Mouse (Mus musculus) embryonic fibroblast, embryonic 13.5 days (primary cell): Measurements from ENCODE around the gene Rnase13. TPM values are rescaled to one million over a fixed set of nuclear protein-coding genes. Genes with fewer than 3 reads are reported as not detected.

Source experiments
- H3K27ac ChIP-seq: 2 replicates; pipeline ENCODE4 v1.5.1; 2012; ENCODE audit warnings: low read length, control low read depth, inconsistent platforms; ENCODE audit not compliant: insufficient read depth
- H3K4me1 ChIP-seq: 2 replicates; pipeline ENCODE4 v1.6.1; 2011; ENCODE audit warnings: low read length; ENCODE audit not compliant: control insufficient read depth, insufficient read depth
- H3K4me3 ChIP-seq: 2 replicates; pipeline ENCODE4 v1.5.1; 2011; ENCODE audit warnings: mild to moderate bottlenecking, control low read depth, low read length; ENCODE audit not compliant: insufficient read depth
- CTCF ChIP-seq: IDR thresholded peaks from 2 replicates; pipeline ENCODE4 v1.5.1; 2011; ENCODE audit warnings: mild to moderate bottlenecking, control low read depth, low read length, moderate library complexity, borderline replicate concordance; ENCODE audit not compliant: insufficient read depth
- POLR2A ChIP-seq: IDR thresholded peaks from 2 replicates; pipeline ENCODE4 v1.6.1; 2011; ENCODE audit warnings: low read depth, mild to moderate bottlenecking, control low read depth, low read length, moderate library complexity
- polyA plus RNA-seq: library from polyadenylated mRNA; stranded (reverse); fragments of >200 nt; gene quantifications from 2 replicates; pipeline ENCODE4 v1.2.4, GENCODE M21; 2011; ENCODE audit warnings: low read depth; ENCODE audit not compliant: missing spikeins, insufficient read length

The Rnase13 gene
- polyA plus RNA-seq: not detected in 2 replicates

GRCm38 (mm10) chr14:51922571-51922865 lies at the start of gene Rnase13:
Gene Rnase13 (minus strand): TSS chr14:51922773.
- H3K27ac ChIP-seq: no peak within 1 kb of the TSS
- H3K4me1 ChIP-seq: no peaks in the 10 kb centered on the region
- H3K4me3 ChIP-seq: no peak within 1 kb of the TSS
- TF ChIP-seq CTCF (no peak), POLR2A (no peak)

- TF ChIP-seq CTCF (no peak), POLR2A (no peak)
- H3K4me3 ChIP-seq: no peak overlapping the region
- H3K4me1 ChIP-seq: no peaks in the 10 kb centered on the region
- no peak overlapping the region for H3K27ac ChIP-seq
These were observed 44.8 kb upstream of the Rnase13 start for GRCm38 (mm10) chr14:51967400-51967799.

GRCm38 (mm10) chr14:51960316-51960715 lies 37.7 kb upstream of the Rnase13 start:
- Histone ChIP-seq H3K4me3 (no peak overlapping the region), H3K27ac (peak overlapping the region; percentile 89), H3K4me1 (peaks cover 7% of the 10 kb centered on the region)
- no peak for TF ChIP-seq POLR2A

GRCm38 (mm10) chr14:51943336-51943735 lies 20.8 kb upstream of the Rnase13 start:
- no peak overlapping the region for H3K4me3 ChIP-seq
- peaks cover 4% of the 10 kb centered on the region for H3K4me1 ChIP-seq
- H3K27ac ChIP-seq: no peak overlapping the region
- TF ChIP-seq CTCF: no peak
- no peak for TF ChIP-seq POLR2A

- Histone ChIP-seq H3K4me1 (peaks cover 4% of the 10 kb centered on the region), H3K4me3 (no peak overlapping the region), H3K27ac (no peak overlapping the region)
- TF ChIP-seq POLR2A (no peak), CTCF (no peak)
These were observed 19.7 kb upstream of the Rnase13 start for GRCm38 (mm10) chr14:51942236-51942635.

GRCm38 (mm10) chr14:51941577-51941976 lies 19.0 kb upstream of the Rnase13 start:
- Histone ChIP-seq H3K27ac (no peak overlapping the region), H3K4me1 (peaks cover 4% of the 10 kb centered on the region), H3K4me3 (no peak overlapping the region)
- TF ChIP-seq POLR2A: no peak
- TF ChIP-seq CTCF: no peak

- TF ChIP-seq CTCF (no peak), POLR2A (no peak)
- no peak overlapping the region for H3K27ac ChIP-seq
- H3K4me1 ChIP-seq: peaks cover 4% of the 10 kb centered on the region
- no peak overlapping the region for H3K4me3 ChIP-seq
These were observed 18.5 kb upstream of the Rnase13 start for GRCm38 (mm10) chr14:51940944-51941560.

GRCm38 (mm10) chr14:51939005-51939404 lies 16.4 kb upstream of the Rnase13 start:
- no peak overlapping the region for H3K27ac ChIP-seq
- TF ChIP-seq POLR2A: no peak
- TF ChIP-seq CTCF: no peak
- no peak overlapping the region for H3K4me3 ChIP-seq
- peaks cover 4% of the 10 kb centered on the region for H3K4me1 ChIP-seq

GRCm38 (mm10) chr14:51932092-51933020 lies 9.8 kb upstream of the Rnase13 start:
- H3K4me1 ChIP-seq: peaks cover 7% of the 10 kb centered on the region
- H3K4me3 ChIP-seq: no peak overlapping the region
- peak overlapping the region; percentile 38 for H3K27ac ChIP-seq
- TF ChIP-seq POLR2A: no peak
- TF ChIP-seq CTCF: no peak

GRCm38 (mm10) chr14:51930824-51931223 lies 8.3 kb upstream of the Rnase13 start:
- Histone ChIP-seq H3K4me1 (peaks cover 7% of the 10 kb centered on the region), H3K27ac (no peak overlapping the region), H3K4me3 (no peak overlapping the region)
- TF ChIP-seq CTCF (no peak; the same call in 1 of the 2 replicates), POLR2A (no peak)
